Mouse (Mus musculus) c-Kit-positive CD71-positive TER-119-positive erythroid progenitor cells, embryonic 14.5 days (primary cell): ENCODE data around the gene Gm10840.
"Not testable (repeated sequence)": the region's sequence is repeated elsewhere in the genome, so short reads cannot be mapped to it uniquely, and the experiment has no call there.

Experiments used
- DNase-seq: peaks from one replicate; pipeline ENCODE4 v3.0.0-alpha.2; 2013; ENCODE audit warnings: low spot score

The Gm10840 gene

GRCm38 (mm10) chr11:106198277-106198676, 37.6 kb downstream of the Gm10840 start:
- no peak for DNase-seq

GRCm38 (mm10) chr11:106199997-106200396, 39.3 kb downstream of the Gm10840 start:
- DNase-seq, result not testable (repeated sequence)

GRCm38 (mm10) chr11:106200756-106201155, 40.1 kb downstream of the Gm10840 start:
- DNase-seq, result no peak

- DNase-seq, result no peak
These were observed 40.9 kb downstream of the Gm10840 start for GRCm38 (mm10) chr11:106201337-106202122.

GRCm38 (mm10) chr11:106202123-106202465, 41.4 kb downstream of the Gm10840 start, which contains the start of gene Strada:
Gene Strada, minus strand, starts transcription at chr11:106202168.
- DNase-seq, result no peak
